Mouse (Mus musculus) thymus, adult 2 months (tissue): ENCODE measurements around the gene Acr.

Experiments used
- CTCF ChIP-seq: fragments of 200-500 bp; IDR thresholded peaks from 2 replicates; pipeline ENCODE4 v1.5.1; 2012; ENCODE audit warnings: mild to moderate bottlenecking, control low read depth, low read length, moderate library complexity, borderline replicate concordance; ENCODE audit not compliant: control insufficient read depth, poor library complexity, insufficient read depth; ENCODE audit errors: extremely low read depth
- POLR2A ChIP-seq: fragments of 200-500 bp; IDR thresholded peaks from 2 replicates; pipeline ENCODE4 v1.6.1; 2012; ENCODE audit warnings: mild to moderate bottlenecking, low read length, control low read depth, moderate library complexity; ENCODE audit not compliant: control insufficient read depth, poor library complexity, insufficient read depth; ENCODE audit errors: extremely low read depth

DNA sequence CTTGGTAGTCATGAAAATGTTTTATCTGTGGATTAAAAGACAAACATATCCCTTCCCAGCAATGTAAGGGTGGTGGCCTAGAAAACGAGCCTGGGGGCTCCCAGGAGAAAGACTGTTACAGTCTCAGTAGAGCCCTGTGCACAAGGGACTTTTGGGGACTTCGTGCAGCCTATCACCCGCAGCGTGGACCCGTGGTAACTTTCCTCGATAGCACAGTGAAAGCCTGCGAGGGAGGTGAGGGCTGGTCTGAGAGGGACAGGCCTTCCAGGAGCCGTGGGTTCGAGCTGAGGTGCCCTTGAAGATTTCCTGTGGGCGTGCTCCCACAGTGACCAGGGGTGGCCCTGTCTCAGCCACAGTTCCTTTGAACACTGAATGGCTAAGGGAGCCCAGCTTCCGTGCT is 17.5 kb downstream of the Acr start:
- no peak for TF ChIP-seq POLR2A
- no peak for TF ChIP-seq CTCF
